Comparison of ENCODE assay signal across 7 mouse cellular contexts in the genomic region with DNA sequence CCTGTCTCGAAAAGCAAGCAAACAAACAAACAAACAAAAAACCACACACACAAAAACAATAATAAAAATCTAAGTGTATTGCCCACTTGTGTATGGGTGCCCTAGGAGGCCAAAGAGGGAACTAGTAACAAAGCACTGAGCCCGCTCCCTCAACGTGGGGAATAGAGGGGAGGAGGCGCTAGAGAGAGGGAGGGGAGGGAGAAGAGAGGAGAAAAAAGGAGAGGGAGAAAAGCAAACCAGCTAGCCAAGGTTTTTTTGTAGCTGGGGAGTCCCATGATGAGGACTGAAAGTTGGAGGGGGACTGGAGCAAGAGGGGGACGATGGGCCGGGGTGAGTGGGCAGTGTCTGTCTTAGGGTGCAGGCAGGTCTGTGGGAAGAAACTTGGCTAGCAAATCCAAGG. TPM values are rescaled to one million over a fixed set of nuclear protein-coding genes. Genes with fewer than 3 reads are reported as not detected.
A peak's percentile ranks its signal among the peaks of the same experiment; 100 is the strongest.
DNase-seq lines count a peak whose midpoint lies in the region; ATAC-seq lines count a peak whose summit lies in the region.

No protein-coding gene starts in this region.

- ATAC-seq in neural tube, embryonic 11.5 days (ENCODE audit: insufficient read depth, low FRiP score, low TSS enrichment): no peak
- peak; percentile 15 for ATAC-seq in hindbrain, embryonic 16.5 days
- peak; percentile 2 for ATAC-seq in midbrain, embryonic 14.5 days (ENCODE audit: low FRiP score, low TSS enrichment)
- no peak for ATAC-seq in activated CD4-positive, CD25-positive, alpha-beta regulatory T cell, adult 4 months

- H3K4me1 ChIP-seq in neural tube, embryonic 11.5 days (ENCODE audit: control insufficient read depth, insufficient read depth, low read length): peaks cover 22% of the 10 kb centered on the region; the same call in 1 of the 2 replicates
- H3K4me1 ChIP-seq in hindbrain, embryonic 16.5 days (ENCODE audit: control insufficient read depth, insufficient read depth, low read depth, low read length): peaks cover 34% of the 10 kb centered on the region
- peaks cover 37% of the 10 kb centered on the region for H3K4me1 ChIP-seq in midbrain, embryonic 14.5 days (ENCODE audit: control insufficient read depth, insufficient read depth, low read length)

- no peaks in the 10 kb centered on the region for H3K27me3 ChIP-seq in neural tube, embryonic 11.5 days (ENCODE audit: control insufficient read depth, insufficient read depth, low read length)
- no peaks in the 10 kb centered on the region for H3K27me3 ChIP-seq in hindbrain, embryonic 16.5 days (replicated peaks; ENCODE audit: control insufficient read depth, insufficient read depth, low read length)
- H3K27me3 ChIP-seq in midbrain, embryonic 14.5 days (ENCODE audit: control insufficient read depth, insufficient read depth, low read length): no peaks in the 10 kb centered on the region

- peak overlapping the region; percentile 97 for H3K9ac ChIP-seq in neural tube, embryonic 11.5 days (ENCODE audit: low read length)
- H3K9ac ChIP-seq in hindbrain, embryonic 16.5 days (ENCODE audit: low read depth, low read length): peak overlapping the region; percentile 85
- H3K9ac ChIP-seq in midbrain, embryonic 14.5 days (replicated peaks; ENCODE audit: low read length): peak overlapping the region; percentile 90

- peak overlapping the region; percentile 98 for H3K4me3 ChIP-seq in neural tube, embryonic 11.5 days (ENCODE audit: low read depth, low read length)
- H3K4me3 ChIP-seq in hindbrain, embryonic 16.5 days (ENCODE audit: low read length): peak overlapping the region; percentile 97
- H3K4me3 ChIP-seq in midbrain, embryonic 14.5 days (replicated peaks; ENCODE audit: low read depth, low read length): peak overlapping the region; percentile 92

- H3K9me3 ChIP-seq in neural tube, embryonic 11.5 days (ENCODE audit: control insufficient read depth, low read length): no peaks in the 10 kb centered on the region
- no peaks in the 10 kb centered on the region for H3K9me3 ChIP-seq in hindbrain, embryonic 16.5 days (ENCODE audit: control insufficient read depth, low read length)
- H3K9me3 ChIP-seq in midbrain, embryonic 14.5 days (ENCODE audit: control insufficient read depth, low read length): no peaks in the 10 kb centered on the region

- H3K36me3 ChIP-seq in neural tube, embryonic 11.5 days (ENCODE audit: control insufficient read depth, insufficient read depth, low read length): 0 out of 2 replicates have a peak, but pooled peaks cover 2% of the 10 kb centered on the region
- H3K36me3 ChIP-seq in hindbrain, embryonic 16.5 days (ENCODE audit: control insufficient read depth, insufficient read depth, low read length): no peaks in the 10 kb centered on the region
- H3K36me3 ChIP-seq in midbrain, embryonic 14.5 days (ENCODE audit: control insufficient read depth, insufficient read depth, low read length): no peaks in the 10 kb centered on the region

- DNase-seq in neural tube, embryonic 11.5 days (ENCODE audit: low spot score): no peak
- no peak for DNase-seq in neural tube, embryonic 10.5 days (ENCODE audit: extremely low spot score, low spot score)
- peak; percentile 77 for DNase-seq in embryo, embryonic 9.5 days (ENCODE audit: extremely low spot score)
- peak; percentile 69 for DNase-seq in midbrain, embryonic 14.5 days
- no peak for DNase-seq in cerebellum, adult 8-10 months

- 7% methylated on average over 6 of the region's 6 CpGs for WGBS in neural tube, embryonic 11.5 days
- 7% methylated on average over 6 of the region's 6 CpGs for WGBS in hindbrain, embryonic 16.5 days
- WGBS in midbrain, embryonic 14.5 days: 9% methylated on average over 6 of the region's 6 CpGs

- peak overlapping the region; percentile 99 for H3K27ac ChIP-seq in neural tube, embryonic 11.5 days (ENCODE audit: low read depth, low read length)
- H3K27ac ChIP-seq in hindbrain, embryonic 16.5 days (ENCODE audit: low read depth, low read length): peak overlapping the region; percentile 99
- H3K27ac ChIP-seq in midbrain, embryonic 14.5 days (replicated peaks; ENCODE audit: low read depth, low read length): peak overlapping the region; percentile 99

- peak overlapping the region; percentile 89 for H3K4me2 ChIP-seq in neural tube, embryonic 11.5 days (ENCODE audit: low read depth)
- peak overlapping the region; percentile 71 for H3K4me2 ChIP-seq in hindbrain, embryonic 16.5 days (ENCODE audit: low read length)
- peak overlapping the region; percentile 87 for H3K4me2 ChIP-seq in midbrain, embryonic 14.5 days (ENCODE audit: low read length)

RNA-seq across cellular contexts. Expression of gene Srsf10, which starts 0.5 kb away (rescaled TPM):
- polyA plus RNA-seq in neural tube, embryonic 11.5 days (2014; fragmentation: Nextera tagmentation; extraction: Ambion mirVana): 349 and 359 TPM in 2 replicates
- polyA plus RNA-seq in hindbrain, embryonic 16.5 days (2015; fragmentation: Nextera tagmentation; extraction: Ambion mirVana): 144 and 166 TPM in 2 replicates
- polyA plus RNA-seq in midbrain, embryonic 14.5 days (2014; fragmentation: Nextera tagmentation; extraction: Ambion mirVana): 247 and 266 TPM in 2 replicates
- polyA plus RNA-seq in activated CD4-positive, CD25-positive, alpha-beta regulatory T cell, adult 4 months (2017; shearing (Covaris generic)): 100 to 1,000 TPM; 172 to 181 TPM

RNA-seq across cellular contexts. Expression of gene Pnrc2, which starts 18.6 kb away (rescaled TPM):
- 196 and 201 TPM in 2 replicates for polyA plus RNA-seq in neural tube, embryonic 11.5 days (2014; fragmentation: Nextera tagmentation; extraction: Ambion mirVana)
- polyA plus RNA-seq in hindbrain, embryonic 16.5 days (2015; fragmentation: Nextera tagmentation; extraction: Ambion mirVana): 98.2 and 103 TPM in 2 replicates
- polyA plus RNA-seq in midbrain, embryonic 14.5 days (2014; fragmentation: Nextera tagmentation; extraction: Ambion mirVana): 90.8 and 122 TPM in 2 replicates
- polyA plus RNA-seq in activated CD4-positive, CD25-positive, alpha-beta regulatory T cell, adult 4 months (2017; shearing (Covaris generic)): 100 to 1,000 TPM; 216 to 230 TPM

RNA-seq across cellular contexts. Expression of gene Cnr2, which starts 40.1 kb away (rescaled TPM):
- polyA plus RNA-seq in neural tube, embryonic 11.5 days (2014; fragmentation: Nextera tagmentation; extraction: Ambion mirVana): 0.38 and 1.0 TPM in 2 replicates
- 0.09 and 0.10 TPM in 2 replicates for polyA plus RNA-seq in hindbrain, embryonic 16.5 days (2015; fragmentation: Nextera tagmentation; extraction: Ambion mirVana)
- polyA plus RNA-seq in midbrain, embryonic 14.5 days (2014; fragmentation: Nextera tagmentation; extraction: Ambion mirVana): 0.17 TPM in 1 of 2 replicates, not detected in the other
- 1 to 10 TPM; 4.9 to 7.9 TPM for polyA plus RNA-seq in activated CD4-positive, CD25-positive, alpha-beta regulatory T cell, adult 4 months (2017; shearing (Covaris generic))

Comparison
In these comparisons a context has a peak if more than half of its experiments do, and no peak if none do; other contexts are left out.
1. ATAC-seq: peak in hindbrain, embryonic 16.5 days (single experiment) and midbrain, embryonic 14.5 days (single experiment); none in neural tube, embryonic 11.5 days (single experiment) and activated CD4-positive, CD25-positive, alpha-beta regulatory T cell, adult 4 months (single experiment).
2. DNase-seq: peak in embryo, embryonic 9.5 days (single experiment) and midbrain, embryonic 14.5 days (single experiment); none in neural tube, embryonic 11.5 days (single experiment), neural tube, embryonic 10.5 days (single experiment) and cerebellum, adult 8-10 months (single experiment).
3. Peak in every context shown above with its lines, with median percentiles within 50 percentile points of each other: H3K27ac ChIP-seq, H3K4me2 ChIP-seq, H3K4me3 ChIP-seq and H3K9ac ChIP-seq.